Mouse (Mus musculus) CH12.LX (cell line): ENCODE data around the gene Pclo. TPM values are rescaled to one million over a fixed set of nuclear protein-coding genes. Genes with fewer than 3 reads are reported as not detected.

Experiments used
- DNase-seq: peaks from one replicate; pipeline ENCODE4 v3.0.0-alpha.2; 2013; ENCODE audit errors: extremely low read depth
- H3K27ac ChIP-seq: 2 replicates; pipeline ENCODE4 v1.5.1; 2012; ENCODE audit warnings: low read depth, mild to moderate bottlenecking, control low read depth, moderate library complexity; ENCODE audit not compliant: insufficient read depth
- H3K27me3 ChIP-seq: replicated peaks from 2 replicates; pipeline ENCODE3; 2012; ENCODE audit warnings: inconsistent platforms
- H3K36me3 ChIP-seq, 2 experiments: replicated peaks in 1 of 2; 2 replicates each; pipeline versions ENCODE3 to v1.6.1; 2012; ENCODE audit warnings: inconsistent platforms in 1 of 2, low read length in 1 of 2, mild to moderate bottlenecking in 1 of 2, mixed read lengths in 1 of 2, moderate library complexity in 1 of 2; ENCODE audit not compliant: control insufficient read depth in 1 of 2, insufficient read depth in 1 of 2
- H3K4me1 ChIP-seq, 2 experiments: 2 replicates each; pipeline ENCODE4 v1.6.1; 2012; ENCODE audit warnings: inconsistent platforms in 1 of 2, moderate library complexity in 1 of 2; ENCODE audit not compliant: insufficient read depth in 2 of 2, control insufficient read depth in 1 of 2
- H3K4me2 ChIP-seq: 2 replicates; pipeline ENCODE4 v1.6.1; 2012; ENCODE audit warnings: low read depth, mild to moderate bottlenecking, control low read depth; ENCODE audit not compliant: poor library complexity, insufficient read depth, severe bottlenecking
- H3K4me3 ChIP-seq, 3 experiments: fragments of 150-350 bp in 1 of 3; sonication (generic) in 1 of 3; replicated peaks in 1 of 3; 2 replicates each; pipeline versions ENCODE3 to v1.5.1; 2011 to 2012; ENCODE audit warnings: low read depth in 2 of 3, low read length in 2 of 3, mild to moderate bottlenecking in 2 of 3, moderate library complexity in 2 of 3, control low read depth in 1 of 3, improper control_type of control experiment in 1 of 3, inconsistent platforms in 1 of 3, mixed read lengths in 1 of 3; ENCODE audit not compliant: poor library complexity in 1 of 3
- H3K79me2 ChIP-seq: replicated peaks from 2 replicates; pipeline ENCODE4 v1.6.1; 2012; ENCODE audit warnings: mild to moderate bottlenecking, moderate library complexity; ENCODE audit not compliant: control insufficient read depth, poor library complexity, insufficient read depth, severe bottlenecking; ENCODE audit errors: extremely low read depth
- H3K9ac ChIP-seq: 2 replicates; pipeline ENCODE4 v1.6.1; 2012; ENCODE audit warnings: low read depth, mild to moderate bottlenecking, control low read depth, moderate library complexity; ENCODE audit not compliant: insufficient read depth
- H3K9me3 ChIP-seq: replicated peaks from 2 replicates; pipeline ENCODE3; 2012; ENCODE audit warnings: low read length, inconsistent platforms, mixed read lengths
- BHLHE40 ChIP-seq: IDR thresholded peaks from 2 replicates; pipeline ENCODE4 v1.6.1; 2011; ENCODE audit warnings: mild to moderate bottlenecking, low read depth, low read length, improper control_type of control experiment
- CHD1 ChIP-seq: IDR thresholded peaks from 2 replicates; pipeline ENCODE4 v1.6.1; 2012; ENCODE audit warnings: low read depth, low read length, improper control_type of control experiment, inconsistent platforms
- CHD2 ChIP-seq: IDR thresholded peaks from 2 replicates; pipeline ENCODE4 v1.6.1; 2011; ENCODE audit warnings: low read length, improper control_type of control experiment
- CTCF ChIP-seq, 2 experiments: IDR thresholded peaks in 1 of 2; conservative IDR thresholded peaks in 1 of 2; 2 replicates each; pipeline ENCODE4 v1.5.1; 2011 to 2012; ENCODE audit warnings: low read depth in 2 of 2, low read length in 2 of 2, improper control_type of control experiment in 1 of 2, inconsistent platforms in 1 of 2, mild to moderate bottlenecking in 1 of 2, moderate library complexity in 1 of 2
- ETS1 ChIP-seq: conservative IDR thresholded peaks from 2 replicates; pipeline ENCODE4 v1.6.1; 2012; ENCODE audit warnings: low read depth, mild to moderate bottlenecking, inconsistent platforms, low read length, improper control_type of control experiment, moderate library complexity
- JUND ChIP-seq: conservative IDR thresholded peaks from 2 replicates; pipeline ENCODE4 v1.6.1; 2011; ENCODE audit warnings: low read depth, low read length, improper control_type of control experiment
- KAT2A ChIP-seq: IDR thresholded peaks from 2 replicates; pipeline ENCODE4 v1.6.1; 2012; ENCODE audit warnings: low read length, improper control_type of control experiment, inconsistent platforms; ENCODE audit not compliant: insufficient replicate concordance
- MAX ChIP-seq: IDR thresholded peaks from 2 replicates; pipeline ENCODE4 v1.6.1; 2011; ENCODE audit warnings: low read length, improper control_type of control experiment
- MAZ ChIP-seq: IDR thresholded peaks from 2 replicates; pipeline ENCODE4 v1.6.1; 2012; ENCODE audit warnings: low read depth, mild to moderate bottlenecking, inconsistent platforms, low read length, improper control_type of control experiment, moderate library complexity
- MEF2A ChIP-seq: IDR thresholded peaks from 2 replicates; pipeline ENCODE4 v1.6.1; 2014; ENCODE audit warnings: low read depth, mild to moderate bottlenecking, inconsistent platforms, low read length, improper control_type of control experiment, borderline replicate concordance
- MYC ChIP-seq: IDR thresholded peaks from 2 replicates; pipeline ENCODE4 v1.6.1; 2011; ENCODE audit warnings: low read depth, mild to moderate bottlenecking, improper control_type of control experiment, low read length
- NELFE ChIP-seq: IDR thresholded peaks from 2 replicates; pipeline ENCODE4 v1.6.1; 2011; ENCODE audit warnings: low read depth, low read length, improper control_type of control experiment
- NRF1 ChIP-seq: IDR thresholded peaks from 2 replicates; pipeline ENCODE4 v1.6.1; 2014; ENCODE audit warnings: low read depth, mild to moderate bottlenecking, inconsistent platforms, low read length, improper control_type of control experiment, moderate library complexity
- PAX5 ChIP-seq: IDR thresholded peaks from 2 replicates; pipeline ENCODE4 v1.6.1; 2012; ENCODE audit warnings: low read length, inconsistent platforms, mixed read lengths
- POLR2A ChIP-seq: IDR thresholded peaks from 2 replicates; pipeline ENCODE4 v1.6.1; 2011; ENCODE audit warnings: low read depth, mild to moderate bottlenecking, improper control_type of control experiment, low read length
- RAD21 ChIP-seq: IDR thresholded peaks from 2 replicates; pipeline ENCODE4 v1.6.1; 2011; ENCODE audit warnings: low read depth, mild to moderate bottlenecking, low read length, improper control_type of control experiment, moderate library complexity
- RCOR1 ChIP-seq: conservative IDR thresholded peaks from 2 replicates; pipeline ENCODE4 v1.6.1; 2012; ENCODE audit warnings: low read depth, mild to moderate bottlenecking, inconsistent platforms, low read length, improper control_type of control experiment
- SIN3A ChIP-seq: IDR thresholded peaks from 2 replicates; pipeline ENCODE4 v1.6.1; 2012; ENCODE audit warnings: low read length, improper control_type of control experiment, inconsistent platforms
- SMC3 ChIP-seq: IDR thresholded peaks from 2 replicates; pipeline ENCODE4 v1.6.1; 2011; ENCODE audit warnings: low read depth, low read length, improper control_type of control experiment
- TBP ChIP-seq: conservative IDR thresholded peaks from 2 replicates; pipeline ENCODE4 v1.6.1; 2011; ENCODE audit warnings: low read depth, low read length, improper control_type of control experiment
- USF2 ChIP-seq: conservative IDR thresholded peaks from 2 replicates; pipeline ENCODE4 v1.6.1; 2011; ENCODE audit warnings: low read depth, low read length, improper control_type of control experiment
- ZC3H11A ChIP-seq: IDR thresholded peaks from 2 replicates; pipeline ENCODE4 v1.6.1; 2012; ENCODE audit warnings: low read depth, mild to moderate bottlenecking, inconsistent platforms, low read length, improper control_type of control experiment
- dilution Hi-C: fragments of 300-500 bp; cut with MboI; formaldehyde crosslinking; loops from 2 replicates; pipeline ENCODE4 v1.14.3; 2020; ENCODE audit warnings: low sequenced_read_pairs; ENCODE audit not compliant: extremely low pct_unique_long_range_greater_than_20kb, extremely low pct_ligation_motif_present
- in situ Hi-C: fragments of 300-500 bp; cut with MboI; formaldehyde crosslinking; loops from 3 replicates; pipeline ENCODE4 v1.14.3; 2019; ENCODE audit warnings: low sequenced_read_pairs, low pct_ligation_motif_present, low pct_unique_long_range_greater_than_20kb, mixed read lengths
- polyA plus RNA-seq: library from polyadenylated mRNA; unstranded; fragments of >175 nt; gene quantifications from 2 replicates; pipeline ENCODE4 v1.2.1, GENCODE M21; 2012; ENCODE audit warnings: low read depth; ENCODE audit not compliant: insufficient read length
- total RNA-seq, 2 experiments: library from RNA; depleted of rRNA; stranded (reverse); fragments of 300-350 nt in 1 of 2; fragments of >200 nt in 1 of 2; gene quantifications; 2 replicates each; pipeline ENCODE4 v1.2.3; 2012 to 2014

Gene Pclo
- total and polyA plus RNA-seq, 3 experiments: not detected

- H3K27me3 ChIP-seq: no peaks in the 10 kb centered on the region
- no peak overlapping the region for H3K27ac ChIP-seq
- H3K9me3 ChIP-seq: peaks cover 29% of the 10 kb centered on the region
- H3K4me2 ChIP-seq: no peak overlapping the region
- TF ChIP-seq NRF1: no peak
- no peak for TF ChIP-seq MAZ
- TF ChIP-seq ZC3H11A: no peak
- TF ChIP-seq PAX5: no peak
- TF ChIP-seq SMC3: no peak
- TF ChIP-seq CTCF (conservative IDR thresholded peaks at IDR 0.05 in 1 of 2, IDR thresholded peaks at IDR 0.05 in 1 of 2; ENCODE audit: low read depth in 2 of 2, low read length in 2 of 2): no peak
- TF ChIP-seq MAX: no peak
- no peak for TF ChIP-seq ETS1
- no peak for TF ChIP-seq USF2
- no peak for TF ChIP-seq TBP
- no peak for TF ChIP-seq KAT2A
- in situ Hi-C loops: no loop called here
- dilution Hi-C loops: no loop called here
- no peaks in the 10 kb centered on the region for H3K36me3 ChIP-seq
- no peak for DNase-seq
- H3K4me1 ChIP-seq: no peaks in the 10 kb centered on the region
- H3K9ac ChIP-seq: no peak overlapping the region
- no peak overlapping the region for H3K4me3 ChIP-seq
- no peaks in the 10 kb centered on the region for H3K79me2 ChIP-seq
Observed at GRCm38 (mm10) chr5:14575626-14576025, 60.9 kb downstream of the Pclo start.

- Histone ChIP-seq H3K4me2 (no peak overlapping the region), H3K4me3 (no peak overlapping the region), H3K27ac (no peak overlapping the region), H3K27me3 (no peaks in the 10 kb centered on the region), H3K9me3 (peaks cover 5% of the 10 kb centered on the region), H3K79me2 (no peaks in the 10 kb centered on the region), H3K9ac (no peak overlapping the region), H3K36me3 (no peaks in the 10 kb centered on the region), H3K4me1 (no peaks in the 10 kb centered on the region)
- no peak for DNase-seq
- in situ Hi-C loops (no loop called here), dilution Hi-C loops (no loop called here)
- no peak for TF ChIP-seq BHLHE40
- no peak for TF ChIP-seq CHD2
- no peak for TF ChIP-seq NELFE
- no peak for TF ChIP-seq SIN3A
- no peak for TF ChIP-seq CHD1
- TF ChIP-seq RAD21: no peak
- TF ChIP-seq POLR2A: no peak
- no peak for TF ChIP-seq KAT2A
- no peak for TF ChIP-seq SMC3
- no peak for TF ChIP-seq MYC
- no peak for TF ChIP-seq RCOR1
- TF ChIP-seq MEF2A: no peak
- no peak for TF ChIP-seq JUND
- TF ChIP-seq PAX5: no peak
- no peak for TF ChIP-seq NRF1
Observed at GRCm38 (mm10) chr5:14591479-14591878, 76.8 kb downstream of the Pclo start.
